Mouse (Mus musculus) heart, embryonic 12.5 days (tissue): ENCODE measurements around the gene Sh3bp2. TPM values are rescaled to one million over a fixed set of nuclear protein-coding genes. Genes with fewer than 3 reads are reported as not detected.
"Not testable (repeated sequence)": the region's sequence is repeated elsewhere in the genome, so short reads cannot be mapped to it uniquely, and the experiment has no call there.

Experiments used
- ATAC-seq: fragments of 200-750 bp; cut with Nextera tagmentation; 2 replicates; pipeline ENCODE4 v1.8.0; 2017; ENCODE audit warnings: moderate TSS enrichment, moderate library complexity; ENCODE audit not compliant: insufficient number of reproducible peaks, low FRiP score
- H3K27ac ChIP-seq: fragments of 300-500 bp; sonication (generic); 2 replicates; pipeline ENCODE4 v1.5.1; 2016; ENCODE audit warnings: mild to moderate bottlenecking, moderate library complexity; ENCODE audit not compliant: poor library complexity, severe bottlenecking
- H3K27me3 ChIP-seq: fragments of 300-500 bp; sonication (generic); replicated peaks from 2 replicates; pipeline ENCODE4 v1.6.1; 2016; ENCODE audit warnings: mild to moderate bottlenecking, moderate library complexity
- H3K36me3 ChIP-seq: fragments of 300-500 bp; sonication (generic); 2 replicates; pipeline ENCODE4 v1.6.1; 2016; ENCODE audit warnings: mild to moderate bottlenecking, moderate library complexity
- H3K4me1 ChIP-seq: fragments of 300-500 bp; sonication (generic); replicated peaks from 2 replicates; pipeline ENCODE4 v1.6.1; 2016; ENCODE audit warnings: mild to moderate bottlenecking
- H3K4me2 ChIP-seq: fragments of 300-500 bp; sonication (generic); 2 replicates; pipeline ENCODE4 v1.6.1; 2016; ENCODE audit warnings: mild to moderate bottlenecking, moderate library complexity
- H3K4me3 ChIP-seq: fragments of 300-500 bp; sonication (generic); 2 replicates; pipeline ENCODE4 v1.5.1; 2016; ENCODE audit warnings: mild to moderate bottlenecking
- H3K9ac ChIP-seq: fragments of 300-500 bp; sonication (generic); 2 replicates; pipeline ENCODE4 v1.6.1; 2016; ENCODE audit warnings: mild to moderate bottlenecking, moderate library complexity
- H3K9me3 ChIP-seq: fragments of 300-500 bp; sonication (generic); replicated peaks from 2 replicates; pipeline ENCODE4 v1.6.1; 2016; ENCODE audit warnings: mild to moderate bottlenecking, moderate library complexity
- WGBS: fragments of 180-500 bp; shearing (Covaris S2); methylation state at CpG from one replicate; pipeline ENCODE4 v1.1.7; 2016; 5-methylcytosine and 5-hydroxymethylcytosine counted together
- polyA plus RNA-seq: library from polyadenylated mRNA; unstranded; fragments of >200 nt; fragmentation: Nextera tagmentation; extraction: Ambion mirVana; gene quantifications from 2 replicates; pipeline ENCODE4 v1.2.1, GENCODE M21; 2016

Gene Sh3bp2
- polyA plus RNA-seq, 1 experiment from 2014 or later = 3.0 TPM

GRCm38 (mm10) chr5:34590702-34591101 lies 65.1 kb downstream of the Sh3bp2 start:
- H3K36me3 ChIP-seq = peaks cover 12% of the 10 kb centered on the region
- no peak overlapping the region for H3K27ac ChIP-seq
- no peak for ATAC-seq
- peaks cover 22% of the 10 kb centered on the region for H3K4me1 ChIP-seq
- H3K4me2 ChIP-seq = no peak overlapping the region
- H3K27me3 ChIP-seq = no peaks in the 10 kb centered on the region
- no peak overlapping the region for H3K9ac ChIP-seq
- 81% methylated on average over 4 of the region's 4 CpGs for WGBS
- no peaks in the 10 kb centered on the region for H3K9me3 ChIP-seq
- no peak overlapping the region for H3K4me3 ChIP-seq

DNA sequence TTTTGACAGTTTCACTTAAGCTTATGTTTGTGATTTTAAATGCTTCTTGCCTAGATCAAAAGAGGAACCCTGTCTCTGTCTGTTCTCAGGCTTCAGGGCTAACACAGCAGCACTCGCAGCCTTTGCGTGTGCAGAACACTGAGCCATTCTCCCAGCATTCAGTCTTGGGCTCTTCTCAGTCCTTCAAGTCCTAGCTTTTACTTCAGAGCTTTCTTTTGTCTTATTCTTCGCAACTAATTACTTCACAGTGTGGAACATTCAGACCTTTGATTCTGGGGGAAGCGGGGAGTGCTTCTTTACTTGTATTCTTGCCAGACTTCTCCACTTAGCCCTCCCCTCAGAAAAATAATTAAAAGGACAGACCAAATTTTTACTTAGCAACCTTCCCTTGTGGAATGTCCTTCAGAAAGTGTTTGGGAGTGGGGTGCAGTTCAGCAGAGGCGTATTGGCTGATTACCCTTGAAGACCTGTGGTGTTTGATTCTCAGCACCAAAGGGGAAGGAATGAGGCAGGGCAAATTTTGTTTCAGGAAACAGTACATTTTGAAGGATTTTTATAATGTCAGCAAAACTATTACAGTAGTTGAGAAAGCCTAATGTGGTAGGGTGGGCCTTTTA lies 65.9 kb downstream of the Sh3bp2 start:
- H3K9ac ChIP-seq = no peak overlapping the region
- no peak overlapping the region for H3K4me2 ChIP-seq
- peaks cover 12% of the 10 kb centered on the region for H3K36me3 ChIP-seq
- 84% methylated on average over 5 of the region's 5 CpGs for WGBS
- H3K27me3 ChIP-seq = no peaks in the 10 kb centered on the region
- no peak overlapping the region for H3K4me3 ChIP-seq
- no peak overlapping the region for H3K27ac ChIP-seq
- H3K4me1 ChIP-seq = peaks cover 22% of the 10 kb centered on the region
- H3K9me3 ChIP-seq = no peaks in the 10 kb centered on the region
- ATAC-seq = no peak

DNA sequence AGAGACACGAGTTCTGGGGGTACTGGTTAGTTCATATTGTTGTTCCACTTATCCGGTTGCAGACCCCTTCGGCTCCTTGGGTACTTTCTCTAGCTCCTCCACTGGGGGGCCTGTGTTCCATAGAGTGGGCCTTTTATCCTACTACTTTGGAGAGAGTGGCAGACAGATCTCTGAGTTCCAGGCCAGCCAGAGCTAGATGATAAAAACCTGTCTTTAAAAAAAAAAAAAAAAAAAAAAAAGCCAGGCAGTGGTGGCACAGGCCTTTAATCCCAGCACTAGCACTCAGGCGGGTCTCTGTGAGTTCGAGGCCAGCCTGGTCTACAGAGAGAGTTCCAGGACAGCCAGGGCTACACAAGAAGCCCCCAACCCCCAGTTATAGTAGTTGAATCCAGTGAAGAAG lies 66.6 kb downstream of the Sh3bp2 start:
- H3K36me3 ChIP-seq = peaks cover 12% of the 10 kb centered on the region
- H3K27ac ChIP-seq, H3K4me3 ChIP-seq, H3K9me3 ChIP-seq, H3K9ac ChIP-seq, H3K27me3 ChIP-seq, H3K4me2 ChIP-seq, ATAC-seq: not testable (repeated sequence)
- WGBS = 81% methylated on average over 5 of the region's 5 CpGs
- H3K4me1 ChIP-seq = peaks cover 18% of the 10 kb centered on the region

- ATAC-seq = no peak
- WGBS = 93% methylated on average over 6 of the region's 6 CpGs
- H3K4me2 ChIP-seq = no peak overlapping the region
These were observed 67.0 kb downstream of the Sh3bp2 start for GRCm38 (mm10) chr5:34592666-34593065.

GRCm38 (mm10) chr5:34593202-34593727 lies 67.6 kb downstream of the Sh3bp2 start:
- ATAC-seq = no peak
- H3K4me3 ChIP-seq = no peak overlapping the region
- no peak overlapping the region for H3K9ac ChIP-seq
- no peak overlapping the region for H3K4me2 ChIP-seq
- H3K36me3 ChIP-seq = peaks cover 20% of the 10 kb centered on the region
- no peaks in the 10 kb centered on the region for H3K27me3 ChIP-seq
- WGBS = 93% methylated on average over 9 of the region's 9 CpGs
- peaks cover 17% of the 10 kb centered on the region for H3K4me1 ChIP-seq
- no peaks in the 10 kb centered on the region for H3K9me3 ChIP-seq
- no peak overlapping the region for H3K27ac ChIP-seq

More at GRCm38 (mm10) chr5:34592666-34593065, 67.0 kb downstream of the Sh3bp2 start:
- Histone ChIP-seq H3K9me3 (no peaks in the 10 kb centered on the region), H3K4me3 (no peak overlapping the region), H3K9ac (no peak overlapping the region), H3K27me3 (no peaks in the 10 kb centered on the region), H3K4me1 (peaks cover 17% of the 10 kb centered on the region), H3K27ac (no peak overlapping the region), H3K36me3 (peaks cover 14% of the 10 kb centered on the region)

GRCm38 (mm10) chr5:34604576-34604975 lies 78.9 kb downstream of the Sh3bp2 start:
- peaks cover 64% of the 10 kb centered on the region for H3K36me3 ChIP-seq
- WGBS = 84% methylated on average over 5 of the region's 5 CpGs

GRCm38 (mm10) chr5:34607100-34607880 lies 81.7 kb downstream of the Sh3bp2 start:
- Histone ChIP-seq H3K36me3 (peaks cover 72% of the 10 kb centered on the region), H3K9ac (no peak overlapping the region), H3K27me3 (no peaks in the 10 kb centered on the region), H3K27ac (no peak overlapping the region), H3K9me3 (no peaks in the 10 kb centered on the region), H3K4me3 (no peak overlapping the region), H3K4me1 (peaks cover 5% of the 10 kb centered on the region), H3K4me2 (no peak overlapping the region)
- WGBS = 85% methylated on average over 8 of the region's 8 CpGs
- no peak for ATAC-seq

More at GRCm38 (mm10) chr5:34604576-34604975, 78.9 kb downstream of the Sh3bp2 start:
- Histone ChIP-seq H3K4me1 (peaks cover 5% of the 10 kb centered on the region), H3K27ac (no peak overlapping the region), H3K9ac (no peak overlapping the region), H3K27me3 (no peaks in the 10 kb centered on the region), H3K9me3 (no peaks in the 10 kb centered on the region), H3K4me3 (no peak overlapping the region), H3K4me2 (no peak overlapping the region)
- no peak for ATAC-seq

DNA sequence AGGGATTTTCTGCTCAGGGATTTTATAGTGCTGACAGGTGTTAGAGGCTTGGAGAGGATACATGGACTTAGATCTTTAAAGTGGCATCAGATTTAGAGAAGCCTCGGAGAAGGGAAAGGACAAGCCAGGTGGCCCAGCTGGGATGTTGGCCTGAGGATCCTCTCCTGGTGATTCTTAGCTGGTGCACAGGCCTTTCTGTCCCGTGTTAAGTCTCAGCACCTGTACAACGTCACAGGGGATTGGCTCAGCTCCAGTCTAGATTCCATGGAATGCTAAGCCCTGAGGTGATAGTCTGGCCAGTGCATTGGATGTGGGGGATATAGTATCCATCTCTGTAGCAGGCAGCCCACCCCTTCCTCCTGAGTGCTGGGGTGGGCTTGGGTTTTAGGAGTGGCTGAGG lies 82.6 kb downstream of the Sh3bp2 start:
- Histone ChIP-seq H3K9me3 (no peaks in the 10 kb centered on the region), H3K4me1 (peaks cover 5% of the 10 kb centered on the region), H3K27me3 (no peaks in the 10 kb centered on the region), H3K27ac (no peak overlapping the region), H3K9ac (no peak overlapping the region), H3K36me3 (peaks cover 70% of the 10 kb centered on the region), H3K4me2 (no peak overlapping the region), H3K4me3 (no peak overlapping the region)
- 51% methylated on average over 3 of the region's 3 CpGs for WGBS
- no peak for ATAC-seq

- no peak overlapping the region for H3K4me2 ChIP-seq
- H3K27ac ChIP-seq = no peak overlapping the region
- ATAC-seq = no peak
- H3K4me3 ChIP-seq = no peak overlapping the region
- H3K36me3 ChIP-seq = peaks cover 78% of the 10 kb centered on the region
- 84% methylated on average over 4 of the region's 4 CpGs for WGBS
- no peaks in the 10 kb centered on the region for H3K27me3 ChIP-seq
- no peaks in the 10 kb centered on the region for H3K9me3 ChIP-seq
- no peak overlapping the region for H3K9ac ChIP-seq
- peaks cover 5% of the 10 kb centered on the region for H3K4me1 ChIP-seq
These were observed 84.3 kb downstream of the Sh3bp2 start for GRCm38 (mm10) chr5:34609966-34610365.
